Mouse (Mus musculus): Measurements from ENCODE around the gene Polr2a. TPM values are rescaled to one million over a fixed set of nuclear protein-coding genes. Genes with fewer than 3 reads are reported as not detected.

Polr2a gene
- polyA plus RNA-seq, 2 experiments, result 14.3 to 19.5 TPM

DNA sequence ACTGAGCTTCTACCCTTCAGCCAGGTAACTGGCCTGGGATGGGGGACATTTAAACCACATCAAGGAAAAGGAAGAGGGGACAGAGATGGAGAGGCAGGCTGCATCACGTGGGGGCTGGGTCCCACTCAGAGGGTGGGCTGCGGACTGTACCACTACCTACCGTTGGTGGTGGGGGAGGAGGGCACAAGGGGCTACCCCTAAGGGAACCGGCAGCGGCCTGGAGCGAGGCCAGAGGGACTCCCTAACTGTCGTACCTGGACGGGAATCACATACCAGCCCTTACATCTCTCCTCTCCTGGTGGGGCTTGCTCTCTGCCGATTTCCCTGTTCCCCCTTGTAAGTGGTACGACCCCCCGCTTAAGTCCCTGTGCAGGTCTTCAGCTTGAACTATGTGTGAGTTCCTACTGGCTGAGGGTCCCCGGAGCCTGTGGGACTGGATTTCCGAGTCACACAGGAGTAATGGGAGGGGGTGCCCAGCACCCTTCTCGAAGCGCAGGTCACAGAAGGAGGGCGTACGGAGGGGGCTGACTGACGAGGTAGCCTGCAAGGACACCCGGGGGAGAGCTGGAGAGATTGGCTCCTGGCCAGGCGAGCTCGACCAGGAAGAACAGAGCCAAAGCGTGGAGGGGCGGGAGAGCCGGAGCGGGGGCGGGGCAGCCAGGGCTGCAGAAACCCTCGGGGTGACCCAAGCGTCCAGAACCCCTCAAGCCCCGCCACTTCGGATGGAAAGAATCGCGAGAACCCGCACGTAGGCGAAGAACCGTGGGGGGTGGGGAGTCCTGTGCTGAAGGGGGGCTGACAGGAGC is 42.2 kb upstream of the Polr2a start:
- peaks cover 2 to 4% of the 10 kb centered on the region in 2 experiments; a peak in 3 of 4 replicates for H3K4me1 ChIP-seq (replicated peaks; ENCODE audit: control insufficient read depth in 2 of 2, insufficient read depth in 2 of 2, low read length in 1 of 2)
- no peak for ATAC-seq (ENCODE audit: insufficient read depth)

DNA sequence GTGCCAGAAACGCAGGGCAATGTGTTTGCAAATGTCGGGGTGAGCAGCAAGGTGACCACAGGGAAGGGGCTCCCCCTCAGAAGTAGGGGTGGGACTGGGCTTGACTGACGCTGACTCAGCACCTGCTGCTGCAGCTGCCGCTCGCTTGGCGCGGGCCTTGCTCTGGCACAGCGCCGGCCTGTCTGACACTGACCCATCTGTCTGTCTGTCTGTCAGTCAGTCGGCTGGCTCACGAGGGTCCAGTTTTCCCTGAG is 41.6 kb upstream of the Polr2a start:
- no peak overlapping the region for H3K9ac ChIP-seq (replicated peaks)
- ATAC-seq (ENCODE audit: insufficient read depth) (no peak), DNase-seq (ENCODE audit: low read depth in 3 of 3, low spot score in 3 of 3) (no peak)
- H3K9me3 ChIP-seq (ENCODE audit: control insufficient read depth, low read length), result no peaks in the 10 kb centered on the region
- no peak overlapping the region for H3K27ac ChIP-seq
- H3K4me2 ChIP-seq (ENCODE audit: low read depth), result peak overlapping the region; percentile 51; the same call in 1 of the 2 replicates
- TF ChIP-seq EP300 (IDR thresholded peaks at IDR 0.05; ENCODE audit: low read depth), result no peak
- TF ChIP-seq CTCF (IDR thresholded peaks at IDR 0.05; ENCODE audit: low read depth), result no peak
- H3K27me3 ChIP-seq (ENCODE audit: control insufficient read depth, insufficient read depth, low read length), result peaks cover 89% of the 10 kb centered on the region
- H3K36me3 ChIP-seq (replicated peaks; ENCODE audit: control insufficient read depth, insufficient read depth, low read depth), result no peaks in the 10 kb centered on the region
- 2% methylated on average over 11 of the region's 11 CpGs for WGBS (ENCODE audit: insufficient replicate concordance)
- peaks cover 2 to 5% of the 10 kb centered on the region in 2 experiments; a peak in 3 of 4 replicates for H3K4me1 ChIP-seq (replicated peaks; ENCODE audit: control insufficient read depth in 2 of 2, insufficient read depth in 2 of 2, low read length in 1 of 2)
- no peak overlapping the region for H3K4me3 ChIP-seq (ENCODE audit: insufficient read depth in 1 of 2, low read depth in 2 of 2, low read length in 2 of 2)

More for the DNA sequence above, 42.2 kb upstream of the Polr2a start:
- H3K9me3 ChIP-seq (ENCODE audit: control insufficient read depth, low read length), result no peaks in the 10 kb centered on the region
- peaks cover 94% of the 10 kb centered on the region for H3K27me3 ChIP-seq (ENCODE audit: control insufficient read depth, insufficient read depth, low read length)
- H3K4me2 ChIP-seq (ENCODE audit: low read depth), result peak overlapping the region; percentile 51
- TF ChIP-seq EP300 (IDR thresholded peaks at IDR 0.05; ENCODE audit: low read depth) (no peak), CTCF (IDR thresholded peaks at IDR 0.05; ENCODE audit: low read depth) (no peak)
- no peak for DNase-seq (ENCODE audit: low read depth in 3 of 3, low spot score in 3 of 3)
- 2% methylated on average over 36 of the region's 36 CpGs for WGBS (ENCODE audit: insufficient replicate concordance)
- H3K27ac ChIP-seq, result no peak overlapping the region
- H3K9ac ChIP-seq (replicated peaks), result no peak overlapping the region
- peak overlapping the region; percentile 25 to 30; a peak in 3 of 4 replicates for H3K4me3 ChIP-seq (ENCODE audit: insufficient read depth in 1 of 2, low read depth in 2 of 2, low read length in 2 of 2)
- H3K36me3 ChIP-seq (replicated peaks; ENCODE audit: control insufficient read depth, insufficient read depth, low read depth), result no peaks in the 10 kb centered on the region

DNA sequence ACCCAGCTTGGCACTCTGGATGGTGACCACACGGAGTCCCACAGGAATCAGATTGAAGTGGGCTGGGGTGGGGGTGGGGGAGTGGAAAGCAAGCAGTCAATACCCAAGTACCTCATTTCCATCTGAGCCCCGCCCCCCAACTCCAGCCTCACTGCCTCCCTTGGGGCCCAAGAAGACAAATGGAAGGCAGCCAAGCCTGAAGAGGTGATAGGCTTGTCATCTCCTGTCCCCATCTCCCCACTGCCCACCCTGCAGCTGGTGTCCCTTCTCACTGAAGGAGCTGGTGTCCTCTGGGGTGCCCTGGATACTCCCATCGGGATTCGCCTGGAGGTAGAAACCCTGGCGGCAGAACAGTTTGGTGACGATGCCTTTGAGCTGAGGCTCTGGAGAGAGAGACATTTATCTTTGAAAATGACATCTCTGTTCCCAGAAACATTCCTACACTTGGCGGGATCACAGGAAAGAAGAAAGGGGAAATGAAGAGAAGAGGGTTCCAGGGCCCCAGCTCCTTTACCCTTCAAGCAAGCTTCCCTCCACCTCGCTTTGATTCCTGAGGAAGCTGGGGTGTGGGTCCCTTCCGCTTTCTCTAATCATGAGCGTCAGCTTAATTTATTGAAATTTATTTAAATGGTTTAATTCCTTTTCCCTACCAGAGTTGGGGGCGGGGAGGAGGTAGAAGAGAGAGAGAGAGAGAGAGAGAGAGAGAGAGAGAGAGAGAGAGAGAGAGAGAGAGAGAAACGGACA is 41.1 kb upstream of the Polr2a start:
- Histone ChIP-seq H3K27ac (no peak overlapping the region), H3K36me3 (replicated peaks; ENCODE audit: control insufficient read depth, insufficient read depth, low read depth) (no peaks in the 10 kb centered on the region), H3K4me2 (ENCODE audit: low read depth) (no peak overlapping the region), H3K4me3 (ENCODE audit: insufficient read depth in 1 of 2, low read depth in 2 of 2, low read length in 2 of 2) (no peak overlapping the region), H3K4me1 (replicated peaks; ENCODE audit: control insufficient read depth in 2 of 2, insufficient read depth in 2 of 2, low read length in 1 of 2) (peaks cover 5 to 8% of the 10 kb centered on the region in 2 experiments; a peak in 3 of 4 replicates), H3K9me3 (ENCODE audit: control insufficient read depth, low read length) (no peaks in the 10 kb centered on the region), H3K27me3 (ENCODE audit: control insufficient read depth, insufficient read depth, low read length) (peaks cover 84% of the 10 kb centered on the region), H3K9ac (replicated peaks) (no peak overlapping the region)
- TF ChIP-seq EP300 (IDR thresholded peaks at IDR 0.05; ENCODE audit: low read depth) (no peak), CTCF (IDR thresholded peaks at IDR 0.05; ENCODE audit: low read depth) (no peak)
- 33% methylated on average over 12 of the region's 12 CpGs for WGBS (ENCODE audit: insufficient replicate concordance)
- DNase-seq (ENCODE audit: low read depth in 3 of 3, low spot score in 3 of 3) (no peak), ATAC-seq (ENCODE audit: insufficient read depth) (no peak)

DNA sequence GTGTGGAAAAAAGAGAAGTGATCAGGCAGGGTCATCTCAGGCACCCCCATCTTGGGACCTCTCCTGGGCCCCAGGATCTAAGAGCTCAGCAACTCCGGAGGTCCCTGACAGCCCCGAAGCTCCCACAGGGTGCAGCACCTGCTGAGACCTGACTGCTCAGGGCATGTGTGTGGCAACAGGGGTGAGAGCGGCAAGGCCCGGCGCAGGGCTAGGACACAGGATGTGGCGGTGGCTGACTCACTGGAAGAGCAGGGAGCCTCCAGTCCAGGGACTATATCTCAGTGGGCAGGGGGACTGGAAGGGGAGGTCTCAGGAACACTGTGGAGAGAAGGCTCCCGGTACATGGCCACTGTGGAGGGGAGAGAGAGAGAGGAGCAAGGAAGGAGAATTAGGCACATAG is 39.5 kb upstream of the Polr2a start:
- Histone ChIP-seq H3K27me3 (ENCODE audit: control insufficient read depth, insufficient read depth, low read length) (peaks cover 67% of the 10 kb centered on the region), H3K9me3 (ENCODE audit: control insufficient read depth, low read length) (no peaks in the 10 kb centered on the region), H3K36me3 (replicated peaks; ENCODE audit: control insufficient read depth, insufficient read depth, low read depth) (no peaks in the 10 kb centered on the region), H3K9ac (replicated peaks) (no peak overlapping the region), H3K4me3 (ENCODE audit: insufficient read depth in 1 of 2, low read depth in 2 of 2, low read length in 2 of 2) (no peak overlapping the region), H3K27ac (no peak overlapping the region), H3K4me1 (replicated peaks; ENCODE audit: control insufficient read depth in 2 of 2, insufficient read depth in 2 of 2, low read length in 1 of 2) (peaks cover 5 to 8% of the 10 kb centered on the region in 2 experiments; a peak in 3 of 4 replicates), H3K4me2 (ENCODE audit: low read depth) (no peak overlapping the region)
- no peak for DNase-seq (ENCODE audit: low read depth in 3 of 3, low spot score in 3 of 3)
- no peak for ATAC-seq (ENCODE audit: insufficient read depth)
- TF ChIP-seq CTCF (IDR thresholded peaks at IDR 0.05; ENCODE audit: low read depth), result no peak
- TF ChIP-seq EP300 (IDR thresholded peaks at IDR 0.05; ENCODE audit: low read depth), result no peak
- 59% methylated on average over 7 of the region's 7 CpGs for WGBS (ENCODE audit: insufficient replicate concordance)

DNA sequence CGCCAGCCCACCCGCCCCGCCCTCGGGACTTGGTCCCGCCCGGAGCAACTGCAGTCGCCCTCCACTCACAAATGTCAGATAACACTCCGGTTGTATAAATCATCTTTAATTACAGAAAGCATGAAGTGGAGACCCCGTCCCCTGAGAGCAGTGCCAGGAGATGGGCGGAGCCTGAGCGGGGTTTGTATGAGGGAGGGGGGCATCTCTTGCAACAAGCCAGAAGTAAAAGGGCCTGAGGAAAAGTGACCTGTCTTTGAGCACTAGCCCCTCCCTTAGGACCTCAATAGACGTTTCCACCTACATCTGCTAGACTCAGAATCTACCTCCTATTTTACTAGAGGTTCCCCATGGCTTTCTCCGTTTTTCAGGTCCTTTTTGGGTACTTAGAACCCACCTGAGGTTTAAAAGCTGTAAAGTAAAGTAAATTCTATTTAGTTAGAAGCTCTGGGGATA is 37.6 kb upstream of the Polr2a start:
- H3K9me3 ChIP-seq (ENCODE audit: control insufficient read depth, low read length), result no peaks in the 10 kb centered on the region
- ATAC-seq (ENCODE audit: insufficient read depth), result no peak
- WGBS (ENCODE audit: insufficient replicate concordance), result 3% methylated on average over 13 of the region's 13 CpGs
- H3K4me1 ChIP-seq (replicated peaks; ENCODE audit: control insufficient read depth in 2 of 2, insufficient read depth in 2 of 2, low read length in 1 of 2), result peaks cover 5 to 8% of the 10 kb centered on the region in 2 experiments; a peak in 3 of 4 replicates
- H3K4me3 ChIP-seq (ENCODE audit: insufficient read depth in 1 of 2, low read depth in 2 of 2, low read length in 2 of 2), result peak overlapping the region in 1 of 2 experiments; percentile 53; a peak in 2 of 4 replicates
- peak overlapping the region; percentile 31; the same call in 1 of the 2 replicates for H3K9ac ChIP-seq (replicated peaks)
- peaks cover 48% of the 10 kb centered on the region for H3K27me3 ChIP-seq (ENCODE audit: control insufficient read depth, insufficient read depth, low read length)
- H3K27ac ChIP-seq, result no peak overlapping the region
- peak overlapping the region; percentile 88 for H3K4me2 ChIP-seq (ENCODE audit: low read depth)
- DNase-seq (ENCODE audit: low read depth in 3 of 3, low spot score in 3 of 3), result no peak
- TF ChIP-seq CTCF (IDR thresholded peaks at IDR 0.05; ENCODE audit: low read depth) (no peak), EP300 (IDR thresholded peaks at IDR 0.05; ENCODE audit: low read depth) (no peak)
- no peaks in the 10 kb centered on the region for H3K36me3 ChIP-seq (replicated peaks; ENCODE audit: control insufficient read depth, insufficient read depth, low read depth)
